Comparison of ENCODE assay signal across 24 mouse cellular contexts in genomic region chr17:84716252-84716872, GRCm38 (mm10). TPM values are rescaled to one million over a fixed set of nuclear protein-coding genes. Genes with fewer than 3 reads are reported as not detected.
DNase-seq lines count a peak whose midpoint lies in the region; ATAC-seq and TF ChIP-seq lines count a peak whose summit lies in the region.
"Had no signal": no experiment of that assay in that cellular context is flagged by ENCODE, and none has a peak within 500 bp of the region (broad histone marks: within the 10 kb centered on the region; RNA-seq: fewer than 3 reads in every experiment).

No protein-coding gene starts in this region.

- DNase-seq in heart, adult 11 months: peak; percentile 36
- no peak for DNase-seq in heart, adult 8-10 months (ENCODE audit: low spot score)
- DNase-seq in brain, embryonic 14.5 days (ENCODE audit: low read depth): peak; percentile 80
- no peak for DNase-seq in retina, embryonic 14.5 days (ENCODE audit: low spot score)
- no peak for DNase-seq in left cerebral cortex, postnatal 36 days (ENCODE audit: low spot score in 2 of 2)
- DNase-seq: adrenal gland, adult 8-10 months; adrenal gland, postnatal 36 days; cerebellum, adult 11 months; cerebellum, adult 8-10 months; cerebellum, postnatal 25 days; gastrocnemius, postnatal 14 days; heart, postnatal 10 days; heart, postnatal 4 days had no signal

- TF ChIP-seq CTCF in brain, embryonic 14.5 days (IDR thresholded peaks at IDR 0.05; ENCODE audit: borderline replicate concordance, extremely low read depth, insufficient read depth, insufficient read length): no peak

- H3K36me3 ChIP-seq in forebrain, embryonic 15.5 days: peaks cover 12% of the 10 kb centered on the region

- H3K27me3 ChIP-seq in forebrain, embryonic 15.5 days: no peaks in the 10 kb centered on the region

- peaks cover 23% of the 10 kb centered on the region for H3K4me1 ChIP-seq in forebrain, embryonic 15.5 days

- no peaks in the 10 kb centered on the region for H3K9me3 ChIP-seq in forebrain, embryonic 15.5 days
- H3K9me3 ChIP-seq: G1E; heart, embryonic 10.5 days; hindbrain, embryonic 12.5 days had no signal

- WGBS in forebrain, embryonic 15.5 days: 32% methylated on average over 16 of the region's 16 CpGs

- H3K9ac ChIP-seq in forebrain, embryonic 15.5 days (replicated peaks): no peak overlapping the region
- H3K9ac ChIP-seq: hindbrain, embryonic 12.5 days had no signal

- peak; percentile 66 for ATAC-seq in forebrain, embryonic 15.5 days (replicated peaks)
- ATAC-seq: hindbrain, embryonic 16.5 days; inflammation-experienced regulatory T-cells, adult 6 months; intestine, postnatal 0 days had no signal

- intact Hi-C loops in left cerebral cortex, postnatal 36 days (cut with DNase I): no loop called here

- no peak overlapping the region for H3K4me2 ChIP-seq in forebrain, embryonic 15.5 days (replicated peaks)
- H3K4me2 ChIP-seq: hindbrain, embryonic 12.5 days had no signal

- no peak overlapping the region for H3K4me3 ChIP-seq in forebrain, embryonic 15.5 days
- H3K4me3 ChIP-seq: heart, embryonic 10.5 days; hindbrain, embryonic 12.5 days had no signal

- no peak for TF ChIP-seq POLR2A in brain, embryonic 14.5 days (IDR thresholded peaks at IDR 0.05; ENCODE audit: borderline replicate concordance, extremely low read depth, insufficient read depth, insufficient read length, poor library complexity, severe bottlenecking)

- H3K27ac ChIP-seq in forebrain, embryonic 15.5 days (replicated peaks): peak overlapping the region; percentile 15; the same call in 1 of the 2 replicates
- H3K27ac ChIP-seq: heart, embryonic 10.5 days had no signal

RNA-seq across cellular contexts. Expression of gene Abcg5, which starts 33.6 kb away (rescaled TPM):
- total RNA-seq in heart, adult 8-10 months (2022): not detected
- polyA plus RNA-seq in brain, embryonic 14.5 days (2012; rRNA removed): 2.1 and 3.7 TPM in 2 replicates
- 2.0 and 3.1 TPM in 2 replicates for polyA plus RNA-seq in forebrain, embryonic 15.5 days (2015; fragmentation: Nextera tagmentation; extraction: Ambion mirVana)
- under 1 TPM in 1 of 2 experiments, not detected in 1; 0.12 TPM for total RNA-seq in left cerebral cortex, postnatal 36 days (2021)
- total RNA-seq: adrenal gland, postnatal 36 days; gastrocnemius, adult 18-20 months; gastrocnemius, postnatal 14 days; granulocyte monocyte progenitor cell, adult 5-6 weeks; heart, postnatal 10 days; heart, postnatal 4 days had no signal
- polyA plus RNA-seq: G1E had no signal

RNA-seq across cellular contexts. Expression of gene Abcg8, which starts 40.3 kb away (rescaled TPM):
- under 1 TPM in 1 of 4 experiments, not detected in 3; 0.16 TPM for total RNA-seq in heart, adult 8-10 months (2022)
- 0.50 and 0.55 TPM in 2 replicates for polyA plus RNA-seq in brain, embryonic 14.5 days (2012; rRNA removed)
- polyA plus RNA-seq in forebrain, embryonic 15.5 days (2015; fragmentation: Nextera tagmentation; extraction: Ambion mirVana): 0.20 and 0.22 TPM in 2 replicates
- total RNA-seq in left cerebral cortex, postnatal 36 days (2021): not detected
- total RNA-seq: adrenal gland, adult 8-10 months; adrenal gland, postnatal 36 days; gastrocnemius, adult 18-20 months; gastrocnemius, postnatal 14 days; granulocyte monocyte progenitor cell, adult 5-6 weeks; heart, postnatal 10 days; heart, postnatal 4 days had no signal
- polyA plus RNA-seq: cortical plate, adult 2 months; G1E; heart, embryonic 14.5 days; inflammation-experienced regulatory T-cells, adult 6 months had no signal

Comparison
In these comparisons a context has a peak if more than half of its experiments do, and no peak if none do; other contexts are left out.
1. DNase-seq: peak in heart, adult 11 months (single experiment) and brain, embryonic 14.5 days (single experiment); none in heart, adult 8-10 months (single experiment), retina, embryonic 14.5 days (single experiment) and left cerebral cortex, postnatal 36 days (0 of 2).